Mouse (Mus musculus) liver, embryonic 12.5 days (tissue): Measurements from ENCODE around the gene Impg1. TPM values are rescaled to one million over a fixed set of nuclear protein-coding genes. Genes with fewer than 3 reads are reported as not detected.
"Not testable (repeated sequence)": the region's sequence is repeated elsewhere in the genome, so short reads cannot be mapped to it uniquely, and the experiment has no call there.

Source experiments
- ATAC-seq: fragments of 200-750 bp; cut with Nextera tagmentation; 2 replicates; pipeline ENCODE4 v1.8.0; 2017; ENCODE audit warnings: moderate number of reproducible peaks, mild to moderate bottlenecking, moderate library complexity
- H3K27ac ChIP-seq: fragments of 300-500 bp; sonication (generic); 2 replicates; pipeline ENCODE4 v1.5.1; 2016; ENCODE audit warnings: mild to moderate bottlenecking
- H3K27me3 ChIP-seq: fragments of 300-500 bp; sonication (generic); replicated peaks from 2 replicates; pipeline ENCODE4 v1.6.1; 2016; ENCODE audit warnings: mild to moderate bottlenecking, moderate library complexity
- H3K36me3 ChIP-seq: fragments of 300-500 bp; sonication (generic); 2 replicates; pipeline ENCODE4 v1.6.1; 2016; ENCODE audit warnings: mild to moderate bottlenecking, moderate library complexity
- H3K4me1 ChIP-seq: fragments of 300-500 bp; sonication (generic); 2 replicates; pipeline ENCODE4 v1.6.1; 2016
- H3K4me2 ChIP-seq: fragments of 300-500 bp; sonication (generic); 2 replicates; pipeline ENCODE4 v1.6.1; 2016; ENCODE audit warnings: mild to moderate bottlenecking, moderate library complexity
- H3K4me3 ChIP-seq: fragments of 300-500 bp; sonication (generic); 2 replicates; pipeline ENCODE4 v1.5.1; 2016; ENCODE audit warnings: mild to moderate bottlenecking, moderate library complexity
- H3K9ac ChIP-seq: fragments of 300-500 bp; sonication (generic); 2 replicates; pipeline ENCODE4 v1.6.1; 2016; ENCODE audit warnings: mild to moderate bottlenecking, moderate library complexity
- H3K9me3 ChIP-seq: fragments of 300-500 bp; sonication (generic); replicated peaks from 2 replicates; pipeline ENCODE4 v1.6.1; 2016; ENCODE audit warnings: mild to moderate bottlenecking, moderate library complexity
- WGBS: fragments of 180-500 bp; shearing (Covaris S2); methylation state at CpG from one replicate; pipeline ENCODE4 v1.1.7; 2016; ENCODE audit not compliant: insufficient replicate concordance; 5-methylcytosine and 5-hydroxymethylcytosine counted together
- polyA plus RNA-seq: library from polyadenylated mRNA; unstranded; fragments of >200 nt; fragmentation: Nextera tagmentation; extraction: Ambion mirVana; gene quantifications from 2 replicates; pipeline ENCODE4 v1.2.1, GENCODE M21; 2016

Impg1 gene
- polyA plus RNA-seq, 1 experiment from 2014 or later, result not detected

DNA sequence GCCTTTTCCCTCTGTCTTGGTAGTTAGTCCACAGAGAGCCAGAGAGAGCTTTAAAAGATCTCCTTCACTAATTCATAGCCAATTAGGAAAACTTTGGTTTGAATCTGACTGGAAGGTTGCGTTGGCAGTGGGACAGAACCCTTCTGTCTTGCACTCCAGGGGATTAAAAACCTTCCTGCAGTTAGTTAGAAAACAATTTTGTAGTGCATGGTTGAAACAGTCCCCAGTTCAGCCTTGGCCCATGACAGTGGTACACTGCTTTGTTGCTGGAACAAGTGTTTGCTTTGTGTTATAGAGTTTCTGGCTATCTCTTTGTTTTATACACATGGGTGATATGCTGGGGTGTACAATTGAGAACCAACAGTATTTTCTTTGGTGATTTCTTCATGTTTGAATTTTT is 124.4 kb downstream of the Impg1 start:
- Histone ChIP-seq H3K36me3 (no peaks in the 10 kb centered on the region), H3K4me1 (no peaks in the 10 kb centered on the region), H3K9me3 (no peaks in the 10 kb centered on the region), H3K4me2 (no peak overlapping the region), H3K4me3 (no peak overlapping the region), H3K27ac (no peak overlapping the region), H3K27me3 (no peaks in the 10 kb centered on the region), H3K9ac (no peak overlapping the region)
- WGBS, result 79% methylated on average over 1 of the region's 1 CpGs
- no peak for ATAC-seq

DNA sequence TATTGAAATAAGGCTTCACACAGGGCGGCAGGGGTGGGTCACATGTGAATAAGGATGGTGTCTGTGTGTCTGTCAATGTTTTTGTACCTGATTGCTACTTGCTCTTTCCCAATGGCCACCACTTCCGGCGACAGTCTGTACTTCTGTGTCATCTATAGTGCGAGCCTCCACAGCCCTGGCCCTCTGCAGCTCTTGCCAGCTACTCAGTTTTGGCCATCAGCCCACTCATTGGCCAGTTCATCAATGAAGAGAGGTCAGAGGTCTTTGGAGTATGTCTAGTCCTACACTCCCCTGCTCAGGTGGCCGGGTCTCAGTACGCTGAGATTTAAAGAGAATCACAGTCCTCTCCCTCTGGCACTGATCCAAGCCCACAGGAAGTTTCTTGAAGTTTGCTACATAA is 127.3 kb downstream of the Impg1 start:
- WGBS, result 70% methylated on average over 6 of the region's 6 CpGs
- no peaks in the 10 kb centered on the region for H3K27me3 ChIP-seq
- H3K9me3 ChIP-seq, result no peaks in the 10 kb centered on the region
- no peak for ATAC-seq
- H3K4me2 ChIP-seq, result no peak overlapping the region
- H3K4me1 ChIP-seq, result no peaks in the 10 kb centered on the region
- no peak overlapping the region for H3K27ac ChIP-seq
- no peak overlapping the region for H3K4me3 ChIP-seq
- H3K36me3 ChIP-seq, result no peaks in the 10 kb centered on the region
- no peak overlapping the region for H3K9ac ChIP-seq

DNA sequence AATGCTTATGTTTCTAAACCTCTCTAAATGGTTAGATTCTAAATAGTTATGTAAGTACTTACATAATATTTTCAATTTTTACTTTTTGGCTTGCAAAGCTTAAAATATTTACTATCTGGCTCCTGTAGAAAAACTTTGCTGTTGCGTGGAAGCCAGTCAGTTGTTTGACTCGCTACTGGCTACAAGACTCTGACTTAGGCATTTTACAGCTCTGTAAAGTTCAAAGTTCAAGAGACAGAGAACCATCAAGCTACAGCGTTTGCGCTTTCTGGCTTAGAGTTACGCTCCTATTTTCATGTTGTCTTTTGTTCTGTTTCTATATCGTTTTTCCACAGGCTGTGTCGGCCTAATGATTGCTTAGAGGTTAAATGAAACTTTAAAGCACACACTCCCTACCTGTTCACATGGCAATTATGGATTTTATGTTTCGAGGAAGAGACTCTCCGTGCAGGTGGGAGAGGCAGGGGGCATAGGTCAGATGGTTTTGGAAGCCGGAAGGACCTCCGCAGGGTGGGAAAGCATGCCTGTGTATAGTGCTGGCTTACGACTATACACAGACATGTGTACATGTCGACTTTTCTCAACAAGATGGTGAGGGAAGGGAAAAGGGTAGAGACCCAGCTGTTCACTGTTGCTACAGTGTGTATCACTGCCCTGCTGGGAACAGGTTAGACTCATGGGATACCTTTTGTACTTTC is 129.5 kb downstream of the Impg1 start:
- Histone ChIP-seq H3K9ac (no peak overlapping the region), H3K4me1 (no peaks in the 10 kb centered on the region), H3K4me2 (no peak overlapping the region), H3K36me3 (no peaks in the 10 kb centered on the region), H3K27me3 (no peaks in the 10 kb centered on the region), H3K27ac (no peak overlapping the region), H3K9me3 (no peaks in the 10 kb centered on the region), H3K4me3 (no peak overlapping the region)
- 0 out of 2 replicates have a peak, but pooled peaks have one; percentile 8 for ATAC-seq
- WGBS, result 69% methylated on average over 13 of the region's 13 CpGs

DNA sequence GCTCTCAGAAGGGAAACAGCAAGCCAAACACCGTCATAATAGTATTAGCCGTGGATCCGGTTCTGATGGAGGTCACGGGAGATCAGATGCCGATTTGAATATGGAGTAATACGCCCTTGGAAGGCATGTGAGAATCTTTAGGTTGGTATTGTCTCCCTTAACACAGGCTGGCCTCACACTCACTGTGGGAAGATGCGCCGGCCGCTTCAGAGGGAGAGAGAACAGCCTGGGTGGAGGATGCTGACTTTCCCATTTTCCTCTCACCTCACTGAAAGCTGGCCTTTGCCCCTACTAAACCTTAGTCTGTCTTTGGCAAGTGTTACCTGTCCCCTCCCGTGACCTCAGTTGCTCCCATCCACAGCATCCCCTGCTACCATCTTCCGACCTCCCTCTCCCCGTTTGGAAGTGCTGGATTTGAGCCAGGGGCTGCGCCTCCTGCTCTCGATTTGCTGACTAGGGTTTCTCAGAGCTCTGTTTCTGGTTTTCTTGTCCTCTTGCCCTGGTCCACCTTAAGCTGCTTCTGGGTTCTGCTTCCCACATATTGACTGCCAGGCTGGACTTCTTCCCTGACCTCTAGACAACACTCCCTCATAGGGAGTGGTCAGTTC is 131.2 kb downstream of the Impg1 start:
- H3K36me3 ChIP-seq, result no peaks in the 10 kb centered on the region
- H3K27me3 ChIP-seq, result no peaks in the 10 kb centered on the region
- no peak overlapping the region for H3K4me2 ChIP-seq
- H3K9ac ChIP-seq, result no peak overlapping the region
- H3K4me3 ChIP-seq, result no peak overlapping the region
- H3K9me3 ChIP-seq, result no peaks in the 10 kb centered on the region
- H3K27ac ChIP-seq, result no peak overlapping the region
- ATAC-seq, result no peak
- H3K4me1 ChIP-seq, result no peaks in the 10 kb centered on the region
- 74% methylated on average over 14 of the region's 14 CpGs for WGBS

DNA sequence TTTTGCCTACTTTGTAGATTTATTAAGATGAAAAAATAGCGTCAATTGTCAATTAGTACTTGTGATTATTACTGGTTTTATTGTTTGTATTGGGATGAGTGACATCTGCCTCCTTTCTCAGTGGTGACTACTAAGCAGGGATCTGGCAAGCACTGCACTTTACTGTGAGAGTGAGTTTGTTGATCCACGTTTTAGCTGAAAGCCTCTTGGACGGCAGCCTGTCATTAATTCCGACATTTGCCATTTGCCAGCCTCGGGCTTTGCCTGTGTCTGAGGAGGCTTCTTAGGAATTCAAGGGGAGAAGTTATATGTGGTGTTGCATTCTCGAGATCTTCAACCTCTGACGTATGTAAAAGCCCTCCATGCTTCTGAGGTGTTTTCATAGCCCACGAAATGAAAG is 131.8 kb downstream of the Impg1 start:
- WGBS, result 68% methylated on average over 8 of the region's 8 CpGs
- ATAC-seq, result no peak
- no peak overlapping the region for H3K4me2 ChIP-seq
- H3K27me3 ChIP-seq, result no peaks in the 10 kb centered on the region
- no peaks in the 10 kb centered on the region for H3K4me1 ChIP-seq
- no peaks in the 10 kb centered on the region for H3K36me3 ChIP-seq
- no peak overlapping the region for H3K27ac ChIP-seq
- no peak overlapping the region for H3K9ac ChIP-seq
- no peak overlapping the region for H3K4me3 ChIP-seq
- no peaks in the 10 kb centered on the region for H3K9me3 ChIP-seq

DNA sequence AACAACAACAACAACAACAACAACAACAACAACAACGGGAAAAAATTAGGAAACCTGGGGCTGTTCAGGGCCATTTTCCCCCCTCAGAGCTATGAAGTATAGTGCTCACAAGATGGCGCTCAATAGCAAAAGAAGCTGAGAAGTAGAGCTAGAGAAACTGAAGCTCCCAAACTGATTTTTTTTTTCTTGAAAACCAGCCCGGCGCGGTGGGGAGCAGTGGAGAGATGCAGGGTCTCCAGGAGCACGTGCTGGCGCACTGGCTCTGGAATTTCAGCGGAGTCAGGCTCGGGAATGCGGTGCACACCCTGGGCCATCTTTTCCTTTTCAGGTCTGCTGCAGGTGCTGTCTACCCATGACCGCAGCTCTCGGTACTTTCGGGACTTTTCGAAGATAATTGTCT is 133.1 kb downstream of the Impg1 start:
- H3K36me3 ChIP-seq, result no peaks in the 10 kb centered on the region
- no peaks in the 10 kb centered on the region for H3K27me3 ChIP-seq
- no peak for ATAC-seq
- H3K27ac ChIP-seq, result no peak overlapping the region
- H3K4me2 ChIP-seq, result peak overlapping the region; percentile 53
- H3K4me3 ChIP-seq, result no peak overlapping the region
- 22% methylated on average over 14 of the region's 14 CpGs for WGBS
- H3K9me3 ChIP-seq, result no peaks in the 10 kb centered on the region
- H3K4me1 ChIP-seq, result no peaks in the 10 kb centered on the region
- H3K9ac ChIP-seq, result no peak overlapping the region

DNA sequence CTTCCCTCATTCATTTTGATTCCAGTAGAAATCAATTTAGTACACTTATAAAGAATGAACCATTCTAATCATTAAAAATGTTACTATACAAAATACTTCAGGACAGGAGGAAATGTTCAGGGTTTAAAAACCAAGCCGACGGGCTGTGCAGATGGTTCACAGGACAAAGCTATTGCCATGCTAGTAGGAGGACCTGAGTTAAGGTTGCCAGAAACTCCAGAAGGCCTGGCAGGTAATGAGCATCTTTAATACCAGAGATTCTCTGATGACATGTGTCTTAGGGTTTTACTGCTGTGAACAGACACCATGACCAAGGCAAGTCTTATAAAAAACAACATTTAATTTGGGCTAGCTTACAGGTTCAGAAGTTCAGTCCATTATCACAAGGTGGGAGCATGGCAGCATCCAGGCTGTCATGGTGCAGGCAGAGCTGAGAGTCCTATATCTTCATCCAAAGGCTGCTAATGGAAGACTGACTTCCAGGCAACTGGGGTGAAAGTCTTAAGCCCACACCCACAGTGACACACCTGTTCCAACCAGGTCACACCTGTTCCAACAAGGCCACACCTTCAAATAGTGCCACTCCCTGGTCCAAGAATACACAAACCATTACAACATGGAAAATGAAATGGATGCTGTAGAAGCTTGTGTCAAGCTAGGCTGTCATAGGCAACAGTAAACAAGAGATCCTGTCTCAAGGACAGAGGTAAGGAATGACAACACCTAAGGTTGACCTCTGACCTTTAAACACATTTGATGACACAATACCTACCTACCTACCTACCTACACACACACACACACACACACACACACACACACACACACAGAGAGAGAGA is 144.0 kb downstream of the Impg1 start:
- not testable (repeated sequence) for H3K9ac ChIP-seq, H3K36me3 ChIP-seq, H3K27me3 ChIP-seq, H3K4me2 ChIP-seq, H3K4me1 ChIP-seq, H3K27ac ChIP-seq, ATAC-seq, H3K4me3 ChIP-seq, H3K9me3 ChIP-seq
- WGBS, result 75% methylated on average over 2 of the region's 2 CpGs

DNA sequence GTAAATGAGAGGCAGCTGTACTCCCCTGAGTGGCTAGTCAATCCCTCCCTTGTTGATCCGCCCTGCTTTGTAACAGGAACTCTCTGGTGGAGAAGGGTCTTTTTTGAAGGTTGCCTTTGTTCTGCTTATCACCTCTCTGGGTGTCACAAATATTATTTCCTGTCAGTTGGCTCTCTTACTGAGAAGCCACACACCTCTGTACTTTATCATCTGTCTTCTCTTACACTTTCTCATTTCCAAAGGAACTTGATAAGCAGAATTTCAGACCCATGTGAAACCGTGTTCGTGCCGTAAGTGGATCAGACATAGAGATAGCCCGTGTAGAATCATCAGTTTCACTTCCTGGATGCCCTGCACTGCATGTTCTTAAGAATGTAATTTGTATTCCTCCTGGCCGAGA is 147.3 kb downstream of the Impg1 start:
- Histone ChIP-seq H3K9me3 (no peaks in the 10 kb centered on the region), H3K4me1 (no peaks in the 10 kb centered on the region), H3K36me3 (no peaks in the 10 kb centered on the region), H3K4me2 (no peak overlapping the region), H3K4me3 (no peak overlapping the region), H3K27ac (no peak overlapping the region), H3K9ac (no peak overlapping the region), H3K27me3 (no peaks in the 10 kb centered on the region)
- peak; percentile 35; the same call in 1 of the 2 replicates for ATAC-seq
- WGBS, result 20% methylated on average over 6 of the region's 6 CpGs

DNA sequence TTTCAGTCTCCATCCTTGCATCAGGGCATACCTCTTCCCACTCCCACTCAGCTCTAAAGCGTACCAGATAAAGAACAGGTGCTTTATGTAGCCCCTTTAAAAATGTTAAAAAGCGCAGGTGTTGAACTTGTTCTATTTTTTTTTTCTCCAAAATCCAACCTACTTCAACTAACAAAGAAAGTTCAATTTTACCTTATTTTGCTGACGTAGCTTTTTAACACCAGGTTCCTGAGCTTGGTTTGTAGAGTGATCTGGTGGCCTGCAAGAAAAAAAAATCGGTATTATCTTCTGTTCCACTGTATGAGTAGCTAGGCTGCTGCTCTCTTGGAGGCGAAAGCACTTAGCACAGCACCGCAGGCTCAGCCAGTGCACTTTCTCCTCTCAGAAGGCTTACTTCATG is 149.4 kb downstream of the Impg1 start:
- Histone ChIP-seq H3K27ac (no peak overlapping the region), H3K9ac (no peak overlapping the region), H3K4me2 (no peak overlapping the region), H3K4me1 (no peaks in the 10 kb centered on the region), H3K4me3 (no peak overlapping the region), H3K9me3 (no peaks in the 10 kb centered on the region), H3K27me3 (no peaks in the 10 kb centered on the region), H3K36me3 (no peaks in the 10 kb centered on the region)
- 82% methylated on average over 6 of the region's 6 CpGs for WGBS
- no peak for ATAC-seq

DNA sequence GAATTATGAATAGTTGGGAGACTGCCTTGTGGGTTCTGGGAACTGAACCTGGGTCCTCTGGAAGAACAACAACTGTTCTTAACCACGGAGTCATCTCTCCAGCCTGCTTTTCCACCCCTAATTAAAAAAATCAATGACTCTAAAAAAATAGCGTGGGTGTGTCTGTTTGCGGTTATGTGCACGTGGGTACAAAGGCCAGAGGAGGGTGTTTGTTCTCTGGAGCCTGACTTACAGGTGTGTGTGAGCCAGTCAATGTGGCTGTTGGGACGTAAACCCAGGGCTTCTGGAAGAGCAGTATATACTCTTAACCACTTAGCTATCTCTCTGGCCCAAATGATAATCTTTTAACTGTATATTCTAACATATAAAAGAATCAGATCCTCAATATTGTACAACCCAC is 151.7 kb downstream of the Impg1 start:
- Histone ChIP-seq H3K9me3 (no peaks in the 10 kb centered on the region), H3K27me3 (no peaks in the 10 kb centered on the region), H3K27ac (no peak overlapping the region), H3K4me3 (no peak overlapping the region), H3K4me2 (no peak overlapping the region), H3K36me3 (no peaks in the 10 kb centered on the region), H3K9ac (no peak overlapping the region), H3K4me1 (no peaks in the 10 kb centered on the region)
- no peak for ATAC-seq
- WGBS, result 65% methylated on average over 5 of the region's 5 CpGs

DNA sequence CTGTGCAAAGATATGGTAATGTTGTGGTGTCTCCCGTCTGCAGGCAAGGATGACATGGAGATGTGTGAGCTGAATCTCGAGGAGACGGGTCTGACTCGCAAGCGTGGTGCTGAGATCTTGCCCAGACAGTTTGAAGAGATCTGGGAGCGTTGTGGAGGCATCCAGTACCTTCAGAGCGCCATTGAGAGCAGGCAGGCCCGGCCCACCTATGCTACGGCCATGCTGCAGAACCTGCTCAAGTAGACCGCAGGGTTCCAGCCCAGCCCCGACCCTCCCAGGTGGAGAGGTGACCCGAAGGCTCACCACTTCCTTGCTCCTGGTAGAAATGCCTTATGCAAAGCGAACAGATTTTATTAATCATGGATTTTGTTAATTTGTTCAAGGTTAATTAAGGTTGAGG is 157.7 kb downstream of the Impg1 start:
- Histone ChIP-seq H3K36me3 (no peaks in the 10 kb centered on the region), H3K4me2 (no peak overlapping the region)

DNA sequence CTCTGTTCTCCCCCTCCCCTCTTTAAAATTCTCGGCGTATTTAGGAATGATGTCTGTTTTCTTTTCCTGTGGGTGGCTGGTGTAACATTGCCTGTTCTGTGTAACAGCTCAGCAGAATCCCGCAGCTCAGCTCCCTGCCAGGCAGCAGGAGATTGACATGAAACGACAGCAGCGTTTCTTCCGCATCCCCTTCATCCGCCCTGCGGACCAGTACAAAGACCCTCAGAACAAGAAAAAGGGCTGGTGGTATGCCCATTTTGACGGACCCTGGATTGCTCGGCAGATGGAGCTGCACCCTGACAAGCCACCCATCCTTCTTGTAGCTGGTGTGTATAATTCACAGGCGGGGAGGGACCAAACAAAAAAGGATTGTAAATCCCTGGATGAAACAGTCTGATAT is 158.4 kb downstream of the Impg1 start:
- H3K4me1 ChIP-seq, result no peaks in the 10 kb centered on the region
- ATAC-seq, result no peak
- H3K4me2 ChIP-seq, result no peak overlapping the region
- no peaks in the 10 kb centered on the region for H3K27me3 ChIP-seq
- H3K9me3 ChIP-seq, result no peaks in the 10 kb centered on the region
- H3K27ac ChIP-seq, result no peak overlapping the region
- H3K9ac ChIP-seq, result no peak overlapping the region
- 76% methylated on average over 11 of the region's 11 CpGs for WGBS
- no peak overlapping the region for H3K4me3 ChIP-seq
- H3K36me3 ChIP-seq, result no peaks in the 10 kb centered on the region

More for the DNA sequence above, 157.7 kb downstream of the Impg1 start:
- WGBS, result 72% methylated on average over 13 of the region's 13 CpGs
- H3K27ac ChIP-seq, result no peak overlapping the region
- no peak for ATAC-seq
- no peaks in the 10 kb centered on the region for H3K4me1 ChIP-seq
- no peak overlapping the region for H3K9ac ChIP-seq
- H3K4me3 ChIP-seq, result no peak overlapping the region
- no peaks in the 10 kb centered on the region for H3K27me3 ChIP-seq
- no peaks in the 10 kb centered on the region for H3K9me3 ChIP-seq
